36 mouse cellular contexts compared by ENCODE assay signal in the genomic region with DNA sequence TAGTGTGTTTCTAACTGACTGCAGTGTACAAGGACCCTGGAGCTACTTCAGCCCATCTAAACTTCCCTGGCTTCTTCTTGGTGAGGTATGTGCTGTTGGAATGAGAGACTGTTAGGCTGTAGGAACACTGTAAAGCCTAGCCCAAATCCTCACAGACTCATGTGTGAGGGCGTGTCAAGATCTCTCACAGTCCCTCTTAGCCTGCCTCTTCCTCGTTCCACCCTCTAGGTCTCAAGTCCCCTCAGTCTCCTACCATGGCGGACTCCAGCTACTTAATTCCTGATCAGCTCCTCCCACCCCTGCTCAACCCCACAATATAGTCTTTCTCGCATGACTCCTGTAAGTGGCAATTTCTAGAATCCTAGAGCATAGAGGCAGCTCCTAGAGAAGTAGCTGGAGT. TPM values are rescaled to one million over a fixed set of nuclear protein-coding genes. Genes with fewer than 3 reads are reported as not detected.
A peak's percentile ranks its signal among the peaks of the same experiment; 100 is the strongest.
DNase-seq lines count a peak whose midpoint lies in the region; ATAC-seq and TF ChIP-seq lines count a peak whose summit lies in the region.
"Had no signal": no experiment of that assay in that cellular context is flagged by ENCODE, and none has a peak within 500 bp of the region (broad histone marks: within the 10 kb centered on the region; RNA-seq: fewer than 3 reads in every experiment).

No protein-coding gene starts in this region.

- intact Hi-C loops in left cerebral cortex, postnatal 4 days (cut with DNase I), result no loop called here

- DNase-seq in kidney, adult 2 months, result peak; percentile 1
- DNase-seq in kidney, postnatal 36 days, result no peak
- DNase-seq in lung, postnatal 0 days (ENCODE audit: low spot score), result peak; percentile 80
- DNase-seq in lung, postnatal 36 days, result no peak
- no peak for DNase-seq in liver, embryonic 13.5 days
- DNase-seq in cerebellum, adult 18-20 months, result no peak
- DNase-seq in left cerebral cortex, postnatal 4 days, result no peak
- DNase-seq: adrenal gland, postnatal 10 days; cerebellum, adult 9-10 months; embryo, embryonic 11 days; forebrain, postnatal 0 days; gastrocnemius, postnatal 25 days; kidney, postnatal 10 days; lung, adult 18-20 months; right cerebral cortex, adult 18-20 months; thymus, postnatal 4 days had no signal

- peak; percentile 79 for ATAC-seq in lung, postnatal 0 days
- ATAC-seq in liver, embryonic 13.5 days (ENCODE audit: low read depth), result no peak
- ATAC-seq in megakaryocyte progenitor cell, adult 5-6 weeks (replicated peaks; ENCODE audit: poor library complexity), result peak; percentile 11; the same call in 1 of the 2 replicates
- ATAC-seq: forebrain, postnatal 0 days; Patski had no signal

- no peak overlapping the region for H3K4me2 ChIP-seq in lung, postnatal 0 days (replicated peaks; ENCODE audit: low read depth, low read length)
- no peak overlapping the region for H3K4me2 ChIP-seq in liver, embryonic 13.5 days
- H3K4me2 ChIP-seq: embryonic facial prominence, embryonic 12.5 days; heart, embryonic 12.5 days; hindbrain, embryonic 14.5 days; limb, embryonic 12.5 days; midbrain, embryonic 12.5 days; neural tube, embryonic 12.5 days had no signal

- H3K27ac ChIP-seq in kidney, adult 2 months (ENCODE audit: insufficient read depth, low read depth, low read length), result no peak overlapping the region
- peak overlapping the region; percentile 59 for H3K27ac ChIP-seq in lung, postnatal 0 days (ENCODE audit: low read length)
- peak overlapping the region; percentile 51 for H3K27ac ChIP-seq in liver, embryonic 13.5 days
- H3K27ac ChIP-seq: embryonic facial prominence, embryonic 12.5 days; forebrain, embryonic 10.5 days; hindbrain, embryonic 14.5 days; limb, embryonic 12.5 days; macrophage; midbrain, embryonic 12.5 days; neural tube, embryonic 12.5 days; stomach, postnatal 0 days had no signal

- WGBS in kidney, adult 2 months, result 82% methylated on average over 4 of the region's 4 CpGs
- 60% methylated on average over 4 of the region's 4 CpGs for WGBS in lung, postnatal 0 days
- 65% methylated on average over 4 of the region's 4 CpGs for WGBS in liver, embryonic 13.5 days (ENCODE audit: insufficient replicate concordance)

- peaks cover 2% of the 10 kb centered on the region; the same call in 1 of the 2 replicates for H3K36me3 ChIP-seq in kidney, adult 2 months (ENCODE audit: control insufficient read depth, insufficient read depth, low read length)
- peaks cover 9% of the 10 kb centered on the region; the same call in 1 of the 2 replicates for H3K36me3 ChIP-seq in lung, postnatal 0 days (ENCODE audit: insufficient read depth, low read length)
- 0 out of 2 replicates have a peak, but pooled peaks cover 13% of the 10 kb centered on the region for H3K36me3 ChIP-seq in liver, embryonic 13.5 days
- H3K36me3 ChIP-seq: embryonic facial prominence, embryonic 12.5 days; forebrain, embryonic 10.5 days; heart, embryonic 12.5 days; limb, embryonic 12.5 days; midbrain, embryonic 12.5 days; neural tube, embryonic 12.5 days had no signal

- no peak for TF ChIP-seq POLR2A in kidney, adult 2 months (IDR thresholded peaks at IDR 0.05; ENCODE audit: low read depth, low read length)

- H3K9ac ChIP-seq in lung, postnatal 0 days (replicated peaks; ENCODE audit: low read depth), result no peak overlapping the region
- H3K9ac ChIP-seq in liver, embryonic 13.5 days, result peak overlapping the region; percentile 40; the same call in 1 of the 2 replicates
- H3K9ac ChIP-seq: embryonic facial prominence, embryonic 12.5 days; forebrain, postnatal 0 days; heart, embryonic 12.5 days; hindbrain, embryonic 14.5 days; limb, embryonic 12.5 days; midbrain, embryonic 12.5 days; neural tube, embryonic 12.5 days had no signal

- no peak for TF ChIP-seq EP300 in lung, postnatal 0 days (IDR thresholded peaks at IDR 0.05)

- H3K27me3 ChIP-seq in kidney, adult 2 months (replicated peaks; ENCODE audit: control insufficient read depth, insufficient read depth, low read length), result no peaks in the 10 kb centered on the region
- H3K27me3 ChIP-seq in lung, postnatal 0 days (replicated peaks; ENCODE audit: insufficient read depth, low read length), result no peaks in the 10 kb centered on the region
- no peaks in the 10 kb centered on the region for H3K27me3 ChIP-seq in liver, embryonic 13.5 days
- H3K27me3 ChIP-seq: embryonic facial prominence, embryonic 12.5 days; limb, embryonic 12.5 days; midbrain, embryonic 12.5 days; neural tube, embryonic 12.5 days; Patski had no signal

- H3K4me3 ChIP-seq in kidney, adult 2 months (ENCODE audit: insufficient read depth, low read depth, low read length), result no peak overlapping the region
- no peak overlapping the region for H3K4me3 ChIP-seq in lung, postnatal 0 days (ENCODE audit: low read depth, low read length)
- no peak overlapping the region for H3K4me3 ChIP-seq in liver, embryonic 13.5 days (replicated peaks)
- H3K4me3 ChIP-seq: embryonic facial prominence, embryonic 12.5 days; forebrain, embryonic 10.5 days; heart, embryonic 12.5 days; limb, embryonic 12.5 days; midbrain, embryonic 12.5 days; myocyte; neural tube, embryonic 12.5 days had no signal

- no peak for TF ChIP-seq CTCF in kidney, adult 2 months (conservative IDR thresholded peaks at IDR 0.05; ENCODE audit: insufficient read depth, insufficient read length, low read depth, low read length)
- TF ChIP-seq CTCF in lung, postnatal 0 days (IDR thresholded peaks at IDR 0.05), result no peak

- H3K4me1 ChIP-seq in kidney, adult 2 months (ENCODE audit: control insufficient read depth, insufficient read depth, low read length), result 0 out of 2 replicates have a peak, but pooled peaks cover 3% of the 10 kb centered on the region
- no peaks in the 10 kb centered on the region for H3K4me1 ChIP-seq in lung, postnatal 0 days (ENCODE audit: insufficient read depth, low read depth, low read length)
- H3K4me1 ChIP-seq in liver, embryonic 13.5 days (replicated peaks), result peaks cover 56% of the 10 kb centered on the region
- H3K4me1 ChIP-seq: embryonic facial prominence, embryonic 12.5 days; forebrain, embryonic 10.5 days; limb, embryonic 12.5 days; midbrain, embryonic 12.5 days; neural tube, embryonic 12.5 days had no signal

- H3K9me3 ChIP-seq in lung, postnatal 0 days (ENCODE audit: low read length), result no peaks in the 10 kb centered on the region
- no peaks in the 10 kb centered on the region for H3K9me3 ChIP-seq in liver, embryonic 13.5 days (replicated peaks)
- H3K9me3 ChIP-seq: neural tube, embryonic 12.5 days had no signal

RNA-seq across cellular contexts. Expression of gene Aqp1, which starts 13.0 kb away (rescaled TPM):
- 1,148 and 1,467 TPM in 2 replicates for polyA plus RNA-seq in kidney, adult 2 months (2012; rRNA removed)
- polyA plus RNA-seq in lung, postnatal 0 days (2015; fragmentation: Nextera tagmentation; extraction: Ambion mirVana), result 514 and 711 TPM in 2 replicates
- polyA plus RNA-seq in liver, embryonic 13.5 days (2015; fragmentation: Nextera tagmentation; extraction: Ambion mirVana), result 41.7 and 45.2 TPM in 2 replicates
- total RNA-seq in megakaryocyte progenitor cell, adult 5-6 weeks (2015), result 15.4 and 24.8 TPM in 2 replicates
- 29.3 and 51.0 TPM in 2 replicates for total RNA-seq in megakaryocyte progenitor cell, adult 5-6 weeks (2017)
- total RNA-seq in left cerebral cortex, postnatal 4 days (2021), result 1 to 10 TPM; 2.0 to 2.2 TPM
- polyA plus RNA-seq: macrophage had no signal

RNA-seq across cellular contexts. Expression of gene Ghrhr, which starts 26.9 kb away (rescaled TPM):
- 0.36 and 0.61 TPM in 2 replicates for polyA plus RNA-seq in kidney, adult 2 months (2012; rRNA removed)
- 0.12 TPM in 1 of 2 replicates, not detected in the other for polyA plus RNA-seq in lung, postnatal 0 days (2015; fragmentation: Nextera tagmentation; extraction: Ambion mirVana)
- polyA plus RNA-seq in liver, embryonic 13.5 days (2015; fragmentation: Nextera tagmentation; extraction: Ambion mirVana), result 0.06 and 0.08 TPM in 2 replicates
- total RNA-seq in megakaryocyte progenitor cell, adult 5-6 weeks (2015), result not detected in 2 replicates
- not detected in 2 replicates for total RNA-seq in megakaryocyte progenitor cell, adult 5-6 weeks (2017)
- total RNA-seq in left cerebral cortex, postnatal 4 days (2021), result not detected
- total RNA-seq: adrenal gland, postnatal 10 days; forebrain, postnatal 0 days; gastrocnemius, postnatal 25 days; hematopoietic stem cell, adult 5-6 weeks; layer of hippocampus, postnatal 10 days; left cerebral cortex, adult 18-20 months; left cerebral cortex, postnatal 14 days; MEL; midbrain, postnatal 0 days had no signal
- polyA plus RNA-seq: embryonic facial prominence, embryonic 12.5 days; forebrain, embryonic 10.5 days; forebrain, postnatal 0 days; heart, embryonic 12.5 days; heart, postnatal 0 days; hindbrain, embryonic 14.5 days; limb, embryonic 12.5 days; macrophage; midbrain, embryonic 12.5 days; midbrain, postnatal 0 days; myocyte; neural tube, embryonic 12.5 days; spleen, adult 2 months; stomach, postnatal 0 days had no signal

Comparison
In these comparisons a context has a peak if more than half of its experiments do, and no peak if none do; other contexts are left out.
1. DNase-seq: peak in kidney, adult 2 months (single experiment) and lung, postnatal 0 days (single experiment); none in kidney, postnatal 36 days (0 of 2), lung, postnatal 36 days (single experiment), liver, embryonic 13.5 days (single experiment), cerebellum, adult 18-20 months (0 of 2) and left cerebral cortex, postnatal 4 days (single experiment).
2. RNA of gene Aqp1, which starts 13.0 kb away (polyA plus RNA-seq): 1,148 to 1,467 TPM in kidney, adult 2 months and 514 to 711 TPM in lung, postnatal 0 days; 41.7 to 45.2 TPM in liver, embryonic 13.5 days; every median in the first group is over 10 times any median in the second.